Mouse (Mus musculus) retina, embryonic 14.5 days (tissue): Measurements from ENCODE around the gene Trim29.

Source experiments
- DNase-seq: peaks from one replicate; pipeline ENCODE4 v3.0.0-alpha.2; 2015; ENCODE audit warnings: low spot score

Gene Trim29

DNA sequence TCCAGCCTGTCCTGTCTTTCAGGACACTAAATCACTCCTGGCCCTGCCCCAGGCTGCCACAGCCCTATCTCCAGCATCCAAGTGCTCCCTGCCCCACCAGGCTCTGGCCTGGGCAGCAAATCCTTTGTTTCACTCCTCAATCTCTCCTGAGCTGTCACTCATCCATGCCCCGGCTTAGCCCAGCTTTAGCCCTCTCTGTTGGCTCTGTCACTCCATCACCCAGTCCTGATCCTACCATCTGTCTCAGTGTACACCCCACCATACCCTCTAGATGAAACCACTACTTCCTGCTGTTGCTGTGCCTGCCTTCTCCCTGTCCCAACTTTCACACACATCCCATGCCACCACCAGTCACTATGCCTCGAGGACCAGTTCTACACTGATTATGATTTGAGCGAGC is 73.8 kb downstream of the Trim29 start:
- no peak for DNase-seq
